Mouse (Mus musculus): ENCODE results near the gene Gm20388. TPM values are rescaled to one million over a fixed set of nuclear protein-coding genes. Genes with fewer than 3 reads are reported as not detected.
A peak's percentile ranks its signal among the peaks of the same experiment; 100 is the strongest.

The Gm20388 gene
- total RNA-seq, 2 experiments from 2014 or later = 2.2 to 7.6 TPM

DNA sequence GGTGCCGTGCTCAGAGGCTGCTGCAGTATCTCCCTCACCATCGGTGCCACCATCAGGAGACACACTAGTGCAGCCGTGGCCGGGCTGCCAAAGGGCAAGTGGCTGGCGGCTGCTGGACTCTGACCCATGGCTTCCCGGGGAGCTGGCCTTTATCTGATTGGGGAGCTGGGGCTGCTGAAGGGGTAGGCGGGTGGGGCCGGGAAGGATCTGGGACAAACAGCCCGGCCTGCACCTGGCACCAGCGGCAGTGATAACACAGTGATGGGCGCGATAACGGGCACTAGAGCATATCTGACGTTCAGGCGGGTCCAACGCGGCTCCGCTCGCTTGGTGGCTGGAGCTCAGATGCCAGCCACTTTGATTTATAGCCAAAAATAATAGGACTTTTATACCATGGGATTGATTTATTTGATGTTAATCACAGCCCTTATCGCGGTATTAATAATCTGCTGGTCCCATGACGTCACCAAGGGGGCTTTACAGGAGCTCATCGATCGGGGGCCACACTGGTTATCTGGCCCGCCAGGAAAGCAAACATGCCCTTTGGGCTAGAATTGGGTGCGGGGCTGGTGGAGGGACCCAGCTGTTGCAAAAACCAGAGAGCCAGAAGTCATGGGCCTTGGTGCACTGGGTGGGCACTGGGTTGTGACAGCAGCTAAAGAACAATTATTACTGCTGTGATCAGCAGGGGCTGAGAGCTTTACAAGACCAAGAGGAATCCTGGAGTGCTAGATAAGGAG lies 2396.2 kb downstream of the Gm20388 start:
- no peak overlapping the region for H3K27ac ChIP-seq
- TF ChIP-seq CTCF (conservative IDR thresholded peaks at IDR 0.05) = no peak
- H3K4me3 ChIP-seq = no peak overlapping the region
- DNase-seq (ENCODE audit: low spot score in 2 of 2) = no peak

GRCm38 (mm10) chr8:122307836-122308235 lies 2397.2 kb downstream of the Gm20388 start:
- no peak for DNase-seq (ENCODE audit: low spot score in 2 of 2)
- no peak for TF ChIP-seq CTCF (conservative IDR thresholded peaks at IDR 0.05)
- Histone ChIP-seq H3K27ac (no peak overlapping the region), H3K4me3 (no peak overlapping the region)

DNA sequence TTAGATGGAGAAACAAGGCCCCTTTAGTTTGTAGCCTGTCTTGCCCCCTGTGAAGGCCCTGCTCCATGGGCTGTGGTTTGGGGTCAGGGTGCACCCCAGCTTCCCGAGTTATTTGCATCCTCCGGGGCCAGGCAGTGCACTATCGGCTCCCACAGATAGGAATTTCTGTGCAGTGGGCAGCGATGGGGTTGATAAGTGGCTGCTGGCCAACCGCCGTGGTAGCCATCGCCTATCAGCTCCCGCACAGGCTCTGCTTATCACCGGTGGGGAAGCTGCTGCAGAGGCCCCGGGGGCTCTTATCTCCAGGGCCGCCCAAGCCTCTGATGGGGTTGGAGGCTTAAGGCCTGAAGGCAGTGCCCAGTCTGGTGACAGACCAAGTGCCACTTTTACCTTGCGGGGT lies 2398.6 kb downstream of the Gm20388 start:
- Histone ChIP-seq H3K4me3 (no peak overlapping the region), H3K27ac (no peak overlapping the region)
- TF ChIP-seq CTCF (conservative IDR thresholded peaks at IDR 0.05) = no peak
- no peak for DNase-seq (ENCODE audit: low spot score in 2 of 2)

GRCm38 (mm10) chr8:122311115-122311514 lies 2400.5 kb downstream of the Gm20388 start:
- Histone ChIP-seq H3K4me3 (no peak overlapping the region), H3K27ac (no peak overlapping the region)
- TF ChIP-seq CTCF (conservative IDR thresholded peaks at IDR 0.05) = no peak
- no peak for DNase-seq (ENCODE audit: low spot score in 2 of 2)

GRCm38 (mm10) chr8:122312553-122312952 lies 2401.9 kb downstream of the Gm20388 start:
- no peak for DNase-seq (ENCODE audit: low spot score in 2 of 2)
- TF ChIP-seq CTCF (conservative IDR thresholded peaks at IDR 0.05) = no peak
- Histone ChIP-seq H3K4me3 (no peak overlapping the region), H3K27ac (no peak overlapping the region)

GRCm38 (mm10) chr8:122313310-122313709 lies 2402.7 kb downstream of the Gm20388 start:
- no peak for DNase-seq (ENCODE audit: low spot score in 2 of 2)
- H3K4me3 ChIP-seq = no peak overlapping the region
- no peak overlapping the region for H3K27ac ChIP-seq
- TF ChIP-seq CTCF (conservative IDR thresholded peaks at IDR 0.05) = no peak

- H3K27ac ChIP-seq = peak overlapping the region; percentile 52; the same call in 1 of the 2 replicates
- TF ChIP-seq CTCF (conservative IDR thresholded peaks at IDR 0.05) = no peak
- H3K4me3 ChIP-seq = no peak overlapping the region
- no peak for DNase-seq (ENCODE audit: low spot score in 2 of 2)
These were observed 2404.4 kb downstream of the Gm20388 start for GRCm38 (mm10) chr8:122314899-122315496.

GRCm38 (mm10) chr8:122316402-122316801 lies 2405.8 kb downstream of the Gm20388 start:
- Histone ChIP-seq H3K4me3 (no peak overlapping the region), H3K27ac (no peak overlapping the region)
- TF ChIP-seq CTCF (conservative IDR thresholded peaks at IDR 0.05) = no peak
- DNase-seq (ENCODE audit: low spot score in 2 of 2) = no peak

- no peak overlapping the region for H3K27ac ChIP-seq
- no peak for DNase-seq (ENCODE audit: low spot score in 2 of 2)
- no peak overlapping the region for H3K4me3 ChIP-seq
- TF ChIP-seq CTCF (conservative IDR thresholded peaks at IDR 0.05) = no peak
These were observed 2407.4 kb downstream of the Gm20388 start for GRCm38 (mm10) chr8:122317918-122318475.

GRCm38 (mm10) chr8:122319045-122319707 lies 2408.5 kb downstream of the Gm20388 start:
- no peak for TF ChIP-seq CTCF (conservative IDR thresholded peaks at IDR 0.05)
- DNase-seq (ENCODE audit: low spot score in 2 of 2) = no peak
- H3K27ac ChIP-seq = no peak overlapping the region
- no peak overlapping the region for H3K4me3 ChIP-seq

- Histone ChIP-seq H3K27ac (no peak overlapping the region), H3K4me3 (no peak overlapping the region)
- TF ChIP-seq CTCF (conservative IDR thresholded peaks at IDR 0.05) = no peak
- DNase-seq (ENCODE audit: low spot score in 2 of 2) = no peak
These were observed 2409.1 kb downstream of the Gm20388 start for GRCm38 (mm10) chr8:122319708-122320075.

- Histone ChIP-seq H3K27ac (no peak overlapping the region), H3K4me3 (no peak overlapping the region)
- TF ChIP-seq CTCF (conservative IDR thresholded peaks at IDR 0.05) = no peak
- no peak for DNase-seq (ENCODE audit: low spot score in 2 of 2)
These were observed 2409.9 kb downstream of the Gm20388 start for GRCm38 (mm10) chr8:122320541-122320940.

- TF ChIP-seq CTCF (conservative IDR thresholded peaks at IDR 0.05) = no peak
- no peak overlapping the region for H3K4me3 ChIP-seq
- DNase-seq (ENCODE audit: low spot score in 2 of 2) = no peak
- no peak overlapping the region for H3K27ac ChIP-seq
These were observed 2410.8 kb downstream of the Gm20388 start for GRCm38 (mm10) chr8:122321455-122321921.
